Comparison of ENCODE assay signal across 14 mouse cellular contexts in genomic region chr9:83383235-83383634, GRCm38 (mm10). TPM values are rescaled to one million over a fixed set of nuclear protein-coding genes. Genes with fewer than 3 reads are reported as not detected.
A peak's percentile ranks its signal among the peaks of the same experiment; 100 is the strongest.
DNase-seq lines count a peak whose midpoint lies in the region; ATAC-seq and TF ChIP-seq lines count a peak whose summit lies in the region.
"Had no signal": no experiment of that assay in that cellular context is flagged by ENCODE, and none has a peak within 500 bp of the region (broad histone marks: within the 10 kb centered on the region; RNA-seq: fewer than 3 reads in every experiment).

No protein-coding gene starts in this region.

- H3K27ac ChIP-seq in limb, embryonic 11.5 days (replicated peaks; ENCODE audit: low read depth, low read length) = no peak overlapping the region
- H3K27ac ChIP-seq in limb, embryonic 10.5 days = no peak overlapping the region
- no peak overlapping the region for H3K27ac ChIP-seq in midbrain, embryonic 11.5 days (ENCODE audit: low read depth, low read length)
- H3K27ac ChIP-seq in midbrain, postnatal 0 days (ENCODE audit: low read depth, low read length) = no peak overlapping the region

- no peaks in the 10 kb centered on the region for H3K27me3 ChIP-seq in limb, embryonic 11.5 days (ENCODE audit: control insufficient read depth, insufficient read depth, low read length)
- no peaks in the 10 kb centered on the region for H3K27me3 ChIP-seq in limb, embryonic 10.5 days (ENCODE audit: low read depth, poor library complexity, severe bottlenecking)
- no peaks in the 10 kb centered on the region for H3K27me3 ChIP-seq in midbrain, embryonic 11.5 days (ENCODE audit: control insufficient read depth, insufficient read depth, low read length)
- H3K27me3 ChIP-seq in midbrain, postnatal 0 days (ENCODE audit: insufficient read depth, low read length) = no peaks in the 10 kb centered on the region
- H3K27me3 ChIP-seq: CH12.LX, Patski had no signal

- no peak for DNase-seq in limb, embryonic 11.5 days (ENCODE audit: low spot score)
- no peak for DNase-seq in limb, embryonic 10.5 days (ENCODE audit: low spot score)
- peak; percentile 66 for DNase-seq in midbrain, embryonic 11.5 days (ENCODE audit: low spot score, missing footprints)
- no peak for DNase-seq in midbrain, postnatal 0 days (ENCODE audit: low spot score)
- DNase-seq: adrenal gland, adult 2 months; adrenal gland, adult 8-10 months; adrenal gland, postnatal 25 days; cerebellum, adult 11 months; cerebellum, adult 11-12 months; cerebellum, adult 18-20 months had no signal

- no peak for TF ChIP-seq CTCF in midbrain, postnatal 0 days (IDR thresholded peaks at IDR 0.05)

- H3K9ac ChIP-seq in limb, embryonic 11.5 days (ENCODE audit: low read length) = no peak overlapping the region
- H3K9ac ChIP-seq in midbrain, embryonic 11.5 days (ENCODE audit: low read length) = no peak overlapping the region
- no peak overlapping the region for H3K9ac ChIP-seq in midbrain, postnatal 0 days (replicated peaks; ENCODE audit: low read length, poor library complexity, severe bottlenecking)

- ATAC-seq in limb, embryonic 11.5 days (ENCODE audit: insufficient number of reproducible peaks, low FRiP score, low TSS enrichment, low read depth) = 0 out of 2 replicates have a peak, but pooled peaks have one; percentile 51
- no peak for ATAC-seq in midbrain, embryonic 11.5 days (ENCODE audit: low FRiP score)
- no peak for ATAC-seq in midbrain, postnatal 0 days (ENCODE audit: low FRiP score)
- ATAC-seq: Patski had no signal

- H3K4me2 ChIP-seq in limb, embryonic 11.5 days (ENCODE audit: low read depth, severe bottlenecking) = no peak overlapping the region
- H3K4me2 ChIP-seq in midbrain, embryonic 11.5 days = no peak overlapping the region
- H3K4me2 ChIP-seq in midbrain, postnatal 0 days (ENCODE audit: low read depth, low read length, poor library complexity, severe bottlenecking) = no peak overlapping the region

- H3K9me3 ChIP-seq in limb, embryonic 11.5 days (ENCODE audit: control insufficient read depth, low read length) = no peaks in the 10 kb centered on the region
- no peaks in the 10 kb centered on the region for H3K9me3 ChIP-seq in limb, embryonic 10.5 days (replicated peaks)
- H3K9me3 ChIP-seq in midbrain, embryonic 11.5 days (ENCODE audit: control insufficient read depth, low read length) = no peaks in the 10 kb centered on the region
- H3K9me3 ChIP-seq in midbrain, postnatal 0 days (ENCODE audit: low read length) = no peaks in the 10 kb centered on the region
- H3K9me3 ChIP-seq: G1E had no signal

- WGBS in limb, embryonic 11.5 days = 84% methylated on average over 3 of the region's 3 CpGs
- WGBS in limb, embryonic 10.5 days = 77% methylated on average over 3 of the region's 3 CpGs
- 77% methylated on average over 3 of the region's 3 CpGs for WGBS in midbrain, embryonic 11.5 days
- WGBS in midbrain, postnatal 0 days = 82% methylated on average over 3 of the region's 3 CpGs

- H3K4me3 ChIP-seq in limb, embryonic 11.5 days (ENCODE audit: low read depth, low read length) = no peak overlapping the region
- no peak overlapping the region for H3K4me3 ChIP-seq in limb, embryonic 10.5 days
- no peak overlapping the region for H3K4me3 ChIP-seq in midbrain, embryonic 11.5 days (ENCODE audit: low read depth, low read length)
- H3K4me3 ChIP-seq in midbrain, postnatal 0 days (ENCODE audit: low read depth, low read length) = no peak overlapping the region

- no peaks in the 10 kb centered on the region for H3K36me3 ChIP-seq in limb, embryonic 11.5 days (ENCODE audit: control insufficient read depth, insufficient read depth, low read length)
- no peaks in the 10 kb centered on the region for H3K36me3 ChIP-seq in limb, embryonic 10.5 days
- H3K36me3 ChIP-seq in midbrain, embryonic 11.5 days (ENCODE audit: control insufficient read depth, insufficient read depth, low read length) = no peaks in the 10 kb centered on the region
- H3K36me3 ChIP-seq in midbrain, postnatal 0 days (ENCODE audit: insufficient read depth, low read length) = no peaks in the 10 kb centered on the region
- H3K36me3 ChIP-seq: G1E had no signal

- H3K4me1 ChIP-seq in limb, embryonic 11.5 days (ENCODE audit: control insufficient read depth, insufficient read depth, low read length) = no peaks in the 10 kb centered on the region
- H3K4me1 ChIP-seq in limb, embryonic 10.5 days = no peaks in the 10 kb centered on the region
- no peaks in the 10 kb centered on the region for H3K4me1 ChIP-seq in midbrain, embryonic 11.5 days (ENCODE audit: control insufficient read depth, insufficient read depth, low read length)
- no peaks in the 10 kb centered on the region; the same call in 1 of the 2 replicates for H3K4me1 ChIP-seq in midbrain, postnatal 0 days (ENCODE audit: insufficient read depth, low read length)

RNA-seq across cellular contexts. Expression of gene Lca5, which starts 57.7 kb away (rescaled TPM):
- polyA plus RNA-seq in limb, embryonic 11.5 days (2014; fragmentation: Nextera tagmentation; extraction: Ambion mirVana) = 24.1 and 28.4 TPM in 2 replicates
- 15.6 and 17.3 TPM in 2 replicates for polyA plus RNA-seq in limb, embryonic 10.5 days (2016; fragmentation: Nextera tagmentation; extraction: Ambion mirVana)
- polyA plus RNA-seq in midbrain, embryonic 11.5 days (2014; fragmentation: Nextera tagmentation; extraction: Ambion mirVana) = 23.6 and 25.1 TPM in 2 replicates
- total RNA-seq in midbrain, postnatal 0 days (2014; rRNA removed) = 12.8 and 28.6 TPM in 2 replicates
- polyA plus RNA-seq in midbrain, postnatal 0 days (2015; fragmentation: Nextera tagmentation; extraction: Ambion mirVana) = 11.0 and 14.5 TPM in 2 replicates
- total RNA-seq: MEL had no signal
